Mouse (Mus musculus): Measurements from ENCODE around the gene Slc25a13. TPM values are rescaled to one million over a fixed set of nuclear protein-coding genes. Genes with fewer than 3 reads are reported as not detected.

Gene Slc25a13
- total and polyA plus RNA-seq, 3 experiments: 45.5 to 146 (median 121) TPM

GRCm38 (mm10) chr6:6115771-6116170, 101.2 kb downstream of the Slc25a13 start:
- Histone ChIP-seq H3K36me3 (ENCODE audit: control insufficient read depth, insufficient read depth, low read length) (no peaks in the 10 kb centered on the region), H3K4me3 (no peak overlapping the region), H3K79me2 (replicated peaks; ENCODE audit: control insufficient read depth, insufficient read depth, low read length) (no peaks in the 10 kb centered on the region), H3K4me1 (ENCODE audit: control insufficient read depth, insufficient read depth, low read length) (no peaks in the 10 kb centered on the region), H3K27me3 (ENCODE audit: control insufficient read depth, insufficient read depth, low read length) (no peaks in the 10 kb centered on the region), H3K27ac (no peak overlapping the region), H3K9ac (ENCODE audit: low read depth, low read length) (no peak overlapping the region)
- 71% methylated on average over 8 of the region's 8 CpGs for WGBS
- TF ChIP-seq CTCF (IDR thresholded peaks at IDR 0.05) (no peak), EP300 (IDR thresholded peaks at IDR 0.05; ENCODE audit: insufficient read depth, low read depth, low read length) (no peak), POLR2A (IDR thresholded peaks at IDR 0.05; ENCODE audit: insufficient read depth, low read depth, low read length) (no peak)
- intact Hi-C loops (cut with DNase I): no loop called here
- no peak for DNase-seq

GRCm38 (mm10) chr6:6113776-6114175, 103.2 kb downstream of the Slc25a13 start:
- Histone ChIP-seq H3K9ac (ENCODE audit: low read depth, low read length) (no peak overlapping the region), H3K79me2 (replicated peaks; ENCODE audit: control insufficient read depth, insufficient read depth, low read length) (no peaks in the 10 kb centered on the region), H3K27ac (no peak overlapping the region), H3K4me3 (no peak overlapping the region), H3K27me3 (ENCODE audit: control insufficient read depth, insufficient read depth, low read length) (no peaks in the 10 kb centered on the region), H3K36me3 (ENCODE audit: control insufficient read depth, insufficient read depth, low read length) (no peaks in the 10 kb centered on the region), H3K4me1 (ENCODE audit: control insufficient read depth, insufficient read depth, low read length) (no peaks in the 10 kb centered on the region)
- WGBS: 92% methylated on average over 7 of the region's 7 CpGs
- intact Hi-C loops (cut with DNase I): no loop called here
- TF ChIP-seq POLR2A (IDR thresholded peaks at IDR 0.05; ENCODE audit: insufficient read depth, low read depth, low read length) (no peak), CTCF (IDR thresholded peaks at IDR 0.05) (peak; percentile 37)
- no peak for DNase-seq

- Histone ChIP-seq H3K27ac (no peak overlapping the region), H3K79me2 (replicated peaks; ENCODE audit: control insufficient read depth, insufficient read depth, low read length) (no peaks in the 10 kb centered on the region), H3K36me3 (ENCODE audit: control insufficient read depth, insufficient read depth, low read length) (no peaks in the 10 kb centered on the region), H3K4me3 (no peak overlapping the region), H3K27me3 (ENCODE audit: control insufficient read depth, insufficient read depth, low read length) (no peaks in the 10 kb centered on the region), H3K4me1 (ENCODE audit: control insufficient read depth, insufficient read depth, low read length) (no peaks in the 10 kb centered on the region; the same call in 1 of the 2 replicates), H3K9ac (ENCODE audit: low read depth, low read length) (no peak overlapping the region)
- WGBS: 65% methylated on average over 10 of the region's 10 CpGs
- intact Hi-C loops (cut with DNase I): no loop called here
- TF ChIP-seq POLR2A (IDR thresholded peaks at IDR 0.05; ENCODE audit: insufficient read depth, low read depth, low read length) (no peak), CTCF (IDR thresholded peaks at IDR 0.05) (no peak), EP300 (IDR thresholded peaks at IDR 0.05; ENCODE audit: insufficient read depth, low read depth, low read length) (no peak)
- DNase-seq: no peak
Observed at GRCm38 (mm10) chr6:6112767-6113528, 104.0 kb downstream of the Slc25a13 start.

- H3K27ac ChIP-seq: no peak overlapping the region
- H3K27me3 ChIP-seq (ENCODE audit: control insufficient read depth, insufficient read depth, low read length): no peaks in the 10 kb centered on the region
- intact Hi-C loops (cut with DNase I): loop anchor here (10.0 kb wide), 1 partner anchor 777 kb away; the partner anchor contains the start of gene Dlx5
- 55% methylated on average over 5 of the region's 5 CpGs for WGBS
- no peak overlapping the region for H3K9ac ChIP-seq (ENCODE audit: low read depth, low read length)
- no peak for DNase-seq
- no peaks in the 10 kb centered on the region; the same call in 1 of the 2 replicates for H3K4me1 ChIP-seq (ENCODE audit: control insufficient read depth, insufficient read depth, low read length)
- H3K4me3 ChIP-seq: no peak overlapping the region
- no peaks in the 10 kb centered on the region for H3K79me2 ChIP-seq (replicated peaks; ENCODE audit: control insufficient read depth, insufficient read depth, low read length)
- TF ChIP-seq EP300 (IDR thresholded peaks at IDR 0.05; ENCODE audit: insufficient read depth, low read depth, low read length) (no peak), CTCF (IDR thresholded peaks at IDR 0.05) (peak; percentile 53)
- H3K36me3 ChIP-seq (ENCODE audit: control insufficient read depth, insufficient read depth, low read length): no peaks in the 10 kb centered on the region
Observed at GRCm38 (mm10) chr6:6107419-6107966, 109.5 kb downstream of the Slc25a13 start.

GRCm38 (mm10) chr6:6105586-6105985, 111.4 kb downstream of the Slc25a13 start:
- Histone ChIP-seq H3K4me3 (no peak overlapping the region), H3K4me1 (ENCODE audit: control insufficient read depth, insufficient read depth, low read length) (no peaks in the 10 kb centered on the region; the same call in 1 of the 2 replicates), H3K9ac (ENCODE audit: low read depth, low read length) (no peak overlapping the region), H3K79me2 (replicated peaks; ENCODE audit: control insufficient read depth, insufficient read depth, low read length) (no peaks in the 10 kb centered on the region), H3K27ac (no peak overlapping the region), H3K36me3 (ENCODE audit: control insufficient read depth, insufficient read depth, low read length) (no peaks in the 10 kb centered on the region), H3K27me3 (ENCODE audit: control insufficient read depth, insufficient read depth, low read length) (no peaks in the 10 kb centered on the region)
- intact Hi-C loops (cut with DNase I): loop anchor here (10.0 kb wide), 1 partner anchor 779 kb away; the partner anchor contains the start of gene Dlx5
- TF ChIP-seq EP300 (IDR thresholded peaks at IDR 0.05; ENCODE audit: insufficient read depth, low read depth, low read length): no peak
- TF ChIP-seq POLR2A (IDR thresholded peaks at IDR 0.05; ENCODE audit: insufficient read depth, low read depth, low read length): no peak
- TF ChIP-seq CTCF (IDR thresholded peaks at IDR 0.05): no peak
- DNase-seq: peak in 1 of 2 experiments; percentile 13
- WGBS: 85% methylated on average over 9 of the region's 9 CpGs

- intact Hi-C loops (cut with DNase I): loop anchor here (10.0 kb wide), 1 partner anchor 781 kb away; the partner anchor contains the start of gene Dlx5
- no peak for DNase-seq
- Histone ChIP-seq H3K9ac (ENCODE audit: low read depth, low read length) (no peak overlapping the region), H3K4me1 (ENCODE audit: control insufficient read depth, insufficient read depth, low read length) (no peaks in the 10 kb centered on the region; the same call in 1 of the 2 replicates), H3K79me2 (replicated peaks; ENCODE audit: control insufficient read depth, insufficient read depth, low read length) (no peaks in the 10 kb centered on the region), H3K4me3 (no peak overlapping the region), H3K36me3 (ENCODE audit: control insufficient read depth, insufficient read depth, low read length) (no peaks in the 10 kb centered on the region), H3K27me3 (ENCODE audit: control insufficient read depth, insufficient read depth, low read length) (no peaks in the 10 kb centered on the region), H3K27ac (no peak overlapping the region)
- TF ChIP-seq CTCF (IDR thresholded peaks at IDR 0.05): no peak
- no peak for TF ChIP-seq POLR2A (IDR thresholded peaks at IDR 0.05; ENCODE audit: insufficient read depth, low read depth, low read length)
- no peak for TF ChIP-seq EP300 (IDR thresholded peaks at IDR 0.05; ENCODE audit: insufficient read depth, low read depth, low read length)
- 96% methylated on average over 2 of the region's 2 CpGs for WGBS
Observed at GRCm38 (mm10) chr6:6103469-6103868, 113.5 kb downstream of the Slc25a13 start.

Measured in heart, adult 2 months (tissue).